Mouse (Mus musculus) stomach, postnatal 0 days (tissue): ENCODE results near the gene Plcl2.

Experiments used
- CTCF ChIP-seq: IDR thresholded peaks from 2 replicates; pipeline ENCODE4 v1.5.1; 2016; ENCODE audit warnings: antibody characterized with exemption, low read depth, mild to moderate bottlenecking, moderate library complexity
- EP300 ChIP-seq: optimal IDR thresholded peaks from 2 replicates; pipeline ENCODE3; 2016; ENCODE audit warnings: antibody characterized with exemption

- TF ChIP-seq CTCF (no peak), EP300 (no peak)
Measured at GRCm38 (mm10) chr17:50687670-50688069, 178.5 kb downstream of the Plcl2 start.
